12 mouse cellular contexts compared by ENCODE assay signal in genomic region chr11:109349652-109350316, GRCm38 (mm10). TPM values are rescaled to one million over a fixed set of nuclear protein-coding genes. Genes with fewer than 3 reads are reported as not detected.
A peak's percentile ranks its signal among the peaks of the same experiment; 100 is the strongest.
DNase-seq lines count a peak whose midpoint lies in the region; ATAC-seq and TF ChIP-seq lines count a peak whose summit lies in the region.
"Had no signal": no experiment of that assay in that cellular context is flagged by ENCODE, and none has a peak within 500 bp of the region (broad histone marks: within the 10 kb centered on the region; RNA-seq: fewer than 3 reads in every experiment).

No protein-coding gene starts in this region.

- WGBS in liver, embryonic 11.5 days = 42% methylated on average over 5 of the region's 5 CpGs
- WGBS in intestine, embryonic 15.5 days = 39% methylated on average over 5 of the region's 5 CpGs

- no peaks in the 10 kb centered on the region for H3K36me3 ChIP-seq in liver, embryonic 11.5 days (ENCODE audit: control insufficient read depth, insufficient read depth, low read length)
- no peaks in the 10 kb centered on the region for H3K36me3 ChIP-seq in intestine, embryonic 15.5 days
- no peaks in the 10 kb centered on the region for H3K36me3 ChIP-seq in testis, adult 2 months (ENCODE audit: control insufficient read depth, insufficient read depth, low read length)
- H3K36me3 ChIP-seq: heart, embryonic 15.5 days had no signal

- no peaks in the 10 kb centered on the region for H3K27me3 ChIP-seq in liver, embryonic 11.5 days (replicated peaks; ENCODE audit: control insufficient read depth, insufficient read depth, low read length)
- no peaks in the 10 kb centered on the region for H3K27me3 ChIP-seq in intestine, embryonic 15.5 days (replicated peaks)
- no peaks in the 10 kb centered on the region for H3K27me3 ChIP-seq in testis, adult 2 months (ENCODE audit: control insufficient read depth, insufficient read depth, low read length)
- H3K27me3 ChIP-seq: heart, embryonic 15.5 days had no signal

- H3K4me2 ChIP-seq in liver, embryonic 11.5 days = no peak overlapping the region
- peak overlapping the region; percentile 26 for H3K4me2 ChIP-seq in intestine, embryonic 15.5 days (replicated peaks)
- H3K4me2 ChIP-seq: heart, embryonic 15.5 days had no signal

- DNase-seq in liver, embryonic 11.5 days (ENCODE audit: low spot score) = no peak
- DNase-seq in liver = no peak
- peak; percentile 68 to 84 for DNase-seq in kidney, postnatal 25 days
- DNase-seq in spleen, adult 12 weeks (ENCODE audit: low spot score) = no peak
- DNase-seq: embryo, embryonic 11 days; left cerebral cortex, postnatal 4 days; lung, postnatal 10 days; thymus, postnatal 36 days had no signal

- H3K4me3 ChIP-seq in liver, embryonic 11.5 days (ENCODE audit: low read depth, low read length) = no peak overlapping the region
- H3K4me3 ChIP-seq in intestine, embryonic 15.5 days (replicated peaks) = no peak overlapping the region
- H3K4me3 ChIP-seq in testis, adult 2 months (ENCODE audit: control insufficient read depth, low read depth, low read length) = no peak overlapping the region
- H3K4me3 ChIP-seq: heart, embryonic 15.5 days had no signal

- H3K27ac ChIP-seq in liver, embryonic 11.5 days (ENCODE audit: low read depth, low read length) = no peak overlapping the region
- H3K27ac ChIP-seq in intestine, embryonic 15.5 days = peak overlapping the region; percentile 91
- H3K27ac ChIP-seq in testis, adult 2 months (ENCODE audit: control insufficient read depth, insufficient read depth, low read depth, low read length) = peak overlapping the region; percentile 55
- H3K27ac ChIP-seq: heart, embryonic 15.5 days had no signal

- no peak for TF ChIP-seq POLR2A in testis, adult 2 months (IDR thresholded peaks at IDR 0.05; ENCODE audit: control insufficient read depth, low read depth, low read length)

- no peak overlapping the region for H3K9ac ChIP-seq in liver, embryonic 11.5 days (ENCODE audit: low read depth, low read length)
- H3K9ac ChIP-seq in intestine, embryonic 15.5 days = peak overlapping the region; percentile 20; the same call in 1 of the 2 replicates
- H3K9ac ChIP-seq: heart, embryonic 15.5 days had no signal

- peak; percentile 35; the same call in 1 of the 2 replicates for ATAC-seq in liver, embryonic 11.5 days (replicated peaks; ENCODE audit: low FRiP score)
- peak; percentile 86 for ATAC-seq in intestine, embryonic 15.5 days
- ATAC-seq in erythroblast, adult 5-6 weeks (replicated peaks; ENCODE audit: low FRiP score, poor library complexity, severe bottlenecking) = no peak

- H3K4me1 ChIP-seq in liver, embryonic 11.5 days (replicated peaks; ENCODE audit: control insufficient read depth, insufficient read depth, low read length) = peaks cover 24% of the 10 kb centered on the region
- peaks cover 37% of the 10 kb centered on the region for H3K4me1 ChIP-seq in intestine, embryonic 15.5 days (replicated peaks)
- peaks cover 15% of the 10 kb centered on the region for H3K4me1 ChIP-seq in testis, adult 2 months (ENCODE audit: control insufficient read depth, insufficient read depth, low read length)

- H3K9me3 ChIP-seq in liver, embryonic 11.5 days (ENCODE audit: control insufficient read depth, low read length) = no peaks in the 10 kb centered on the region
- no peaks in the 10 kb centered on the region for H3K9me3 ChIP-seq in intestine, embryonic 15.5 days
- H3K9me3 ChIP-seq: heart, embryonic 15.5 days had no signal

- no peak for TF ChIP-seq CTCF in testis, adult 2 months (IDR thresholded peaks at IDR 0.05; ENCODE audit: control insufficient read depth, insufficient read depth, insufficient replicate concordance, low read depth, low read length)

RNA-seq across cellular contexts. Expression of gene Gna13, which starts 12.8 kb away (rescaled TPM):
- 24.9 and 25.3 TPM in 2 replicates for polyA plus RNA-seq in liver, embryonic 11.5 days (2014; fragmentation: Nextera tagmentation; extraction: Ambion mirVana)
- polyA plus RNA-seq in intestine, embryonic 15.5 days (2015; fragmentation: Nextera tagmentation; extraction: Ambion mirVana) = 32.2 and 32.7 TPM in 2 replicates
- polyA plus RNA-seq in testis, adult 2 months (2012; rRNA removed) = 30.3 and 37.7 TPM in 2 replicates
- 23.4 and 30.0 TPM in 2 replicates for total RNA-seq in erythroblast, adult 5-6 weeks (2015; ENCODE audit: low replicate concordance)
- 23.4 TPM in 2 replicates for total RNA-seq in erythroblast, adult 5-6 weeks (2017; ENCODE audit: low replicate concordance)

RNA-seq across cellular contexts. Expression of gene Rgs9, which starts 51.9 kb away (rescaled TPM):
- 0.18 and 0.25 TPM in 2 replicates for polyA plus RNA-seq in liver, embryonic 11.5 days (2014; fragmentation: Nextera tagmentation; extraction: Ambion mirVana)
- polyA plus RNA-seq in intestine, embryonic 15.5 days (2015; fragmentation: Nextera tagmentation; extraction: Ambion mirVana) = 3.6 and 4.2 TPM in 2 replicates
- polyA plus RNA-seq in testis, adult 2 months (2012; rRNA removed) = 0.78 and 1.3 TPM in 2 replicates
- total RNA-seq in erythroblast, adult 5-6 weeks (2015; ENCODE audit: low replicate concordance) = 2.1 TPM in 1 of 2 replicates, not detected in the other
- not detected in 2 replicates for total RNA-seq in erythroblast, adult 5-6 weeks (2017; ENCODE audit: low replicate concordance)

Comparison
In these comparisons a context has a peak if more than half of its experiments do, and no peak if none do; other contexts are left out.
1. DNase-seq: peak in kidney, postnatal 25 days (2 of 2); none in liver, embryonic 11.5 days (single experiment), liver (single experiment) and spleen, adult 12 weeks (single experiment).